ENCODE assay signal across 11 mouse cellular contexts in genomic region chr16:75091931-75092330, GRCm38 (mm10).
DNase-seq lines count a peak whose midpoint lies in the region; ATAC-seq lines count a peak whose summit lies in the region.
"Had no signal": no experiment of that assay in that cellular context is flagged by ENCODE, and none has a peak within 500 bp of the region (broad histone marks: within the 10 kb centered on the region; RNA-seq: fewer than 3 reads in every experiment).

No protein-coding gene starts in this region.

- H3K27ac ChIP-seq in heart, embryonic 15.5 days, result no peak overlapping the region
- H3K27ac ChIP-seq in neural tube, embryonic 11.5 days (ENCODE audit: low read depth, low read length), result no peak overlapping the region
- H3K27ac ChIP-seq in hindbrain, embryonic 15.5 days (replicated peaks), result peak overlapping the region; percentile 35; the same call in 1 of the 2 replicates
- H3K27ac ChIP-seq in neural tube, embryonic 14.5 days (ENCODE audit: low read depth, low read length), result 0 out of 2 replicates have a peak overlapping the region, but pooled peaks have one; percentile 10

- H3K4me3 ChIP-seq in heart, embryonic 15.5 days, result peak overlapping the region; percentile 35; the same call in 1 of the 2 replicates
- no peak overlapping the region for H3K4me3 ChIP-seq in neural tube, embryonic 11.5 days (ENCODE audit: low read depth, low read length)
- H3K4me3 ChIP-seq in hindbrain, embryonic 15.5 days, result peak overlapping the region; percentile 31
- peak overlapping the region; percentile 29 for H3K4me3 ChIP-seq in neural tube, embryonic 14.5 days (ENCODE audit: low read depth, low read length)

- no peaks in the 10 kb centered on the region for H3K27me3 ChIP-seq in heart, embryonic 15.5 days
- H3K27me3 ChIP-seq in neural tube, embryonic 11.5 days (ENCODE audit: control insufficient read depth, insufficient read depth, low read length), result no peaks in the 10 kb centered on the region
- H3K27me3 ChIP-seq in hindbrain, embryonic 15.5 days, result no peaks in the 10 kb centered on the region
- no peaks in the 10 kb centered on the region for H3K27me3 ChIP-seq in neural tube, embryonic 14.5 days (ENCODE audit: control insufficient read depth, insufficient read depth, low read length)
- H3K27me3 ChIP-seq: CH12.LX had no signal

- DNase-seq in heart, postnatal 4 days, result no peak
- no peak for DNase-seq in neural tube, embryonic 11.5 days (ENCODE audit: low spot score)
- DNase-seq in neural tube, embryonic 10.5 days (ENCODE audit: extremely low spot score, low spot score), result no peak
- no peak for DNase-seq in adrenal gland, postnatal 4 days (ENCODE audit: low spot score in 2 of 2)
- DNase-seq in urinary bladder, postnatal 4 days (ENCODE audit: low spot score in 2 of 2), result no peak
- DNase-seq: gastrocnemius, postnatal 10 days; thymus, adult 18-20 months had no signal

- no peaks in the 10 kb centered on the region for H3K9me3 ChIP-seq in heart, embryonic 15.5 days (replicated peaks)
- H3K9me3 ChIP-seq in neural tube, embryonic 11.5 days (ENCODE audit: control insufficient read depth, low read length), result no peaks in the 10 kb centered on the region
- no peaks in the 10 kb centered on the region for H3K9me3 ChIP-seq in hindbrain, embryonic 15.5 days
- H3K9me3 ChIP-seq in neural tube, embryonic 14.5 days (ENCODE audit: control insufficient read depth, low read length), result no peaks in the 10 kb centered on the region

- no peaks in the 10 kb centered on the region for H3K36me3 ChIP-seq in heart, embryonic 15.5 days
- H3K36me3 ChIP-seq in neural tube, embryonic 11.5 days (ENCODE audit: control insufficient read depth, insufficient read depth, low read length), result no peaks in the 10 kb centered on the region
- H3K36me3 ChIP-seq in hindbrain, embryonic 15.5 days, result no peaks in the 10 kb centered on the region
- no peaks in the 10 kb centered on the region for H3K36me3 ChIP-seq in neural tube, embryonic 14.5 days (ENCODE audit: control insufficient read depth, insufficient read depth, low read length)

- H3K9ac ChIP-seq in heart, embryonic 15.5 days, result no peak overlapping the region
- no peak overlapping the region for H3K9ac ChIP-seq in neural tube, embryonic 11.5 days (ENCODE audit: low read length)
- H3K9ac ChIP-seq in hindbrain, embryonic 15.5 days, result 0 out of 2 replicates have a peak overlapping the region, but pooled peaks have one; percentile 17
- H3K9ac ChIP-seq in neural tube, embryonic 14.5 days (replicated peaks; ENCODE audit: low read depth, low read length), result peak overlapping the region; percentile 28; the same call in 1 of the 2 replicates

- no peaks in the 10 kb centered on the region; the same call in 1 of the 2 replicates for H3K4me1 ChIP-seq in heart, embryonic 15.5 days (replicated peaks)
- no peaks in the 10 kb centered on the region for H3K4me1 ChIP-seq in neural tube, embryonic 11.5 days (ENCODE audit: control insufficient read depth, insufficient read depth, low read length)
- H3K4me1 ChIP-seq in hindbrain, embryonic 15.5 days (replicated peaks), result peaks cover 15% of the 10 kb centered on the region; the same call in 1 of the 2 replicates
- peaks cover 2% of the 10 kb centered on the region; the same call in 1 of the 2 replicates for H3K4me1 ChIP-seq in neural tube, embryonic 14.5 days (ENCODE audit: control insufficient read depth, insufficient read depth, low read length)

- H3K4me2 ChIP-seq in heart, embryonic 15.5 days, result peak overlapping the region; percentile 45
- peak overlapping the region; percentile 35; the same call in 1 of the 2 replicates for H3K4me2 ChIP-seq in neural tube, embryonic 11.5 days (ENCODE audit: low read depth)
- H3K4me2 ChIP-seq in hindbrain, embryonic 15.5 days, result peak overlapping the region; percentile 56
- peak overlapping the region; percentile 56 for H3K4me2 ChIP-seq in neural tube, embryonic 14.5 days (ENCODE audit: low read depth, low read length)

- no peak for ATAC-seq in heart, embryonic 15.5 days (replicated peaks; ENCODE audit: insufficient number of reproducible peaks, insufficient read depth, low FRiP score, low read depth)
- ATAC-seq in neural tube, embryonic 11.5 days (ENCODE audit: insufficient read depth, low FRiP score, low TSS enrichment), result no peak
- no peak for ATAC-seq in hindbrain, embryonic 15.5 days (ENCODE audit: low FRiP score, low read depth)
- ATAC-seq in neural tube, embryonic 14.5 days (ENCODE audit: low read depth), result no peak

- 44% methylated on average over 2 of the region's 2 CpGs for WGBS in heart, embryonic 15.5 days
- 43% methylated on average over 2 of the region's 2 CpGs for WGBS in neural tube, embryonic 11.5 days
- WGBS in hindbrain, embryonic 15.5 days, result 47% methylated on average over 2 of the region's 2 CpGs
- 34% methylated on average over 2 of the region's 2 CpGs for WGBS in neural tube, embryonic 14.5 days

Comparison
In these comparisons a context has a peak if more than half of its experiments do, and no peak if none do; other contexts are left out.
1. H3K27ac ChIP-seq: peak in hindbrain, embryonic 15.5 days (single experiment) and neural tube, embryonic 14.5 days (single experiment); none in heart, embryonic 15.5 days (single experiment) and neural tube, embryonic 11.5 days (single experiment).
2. H3K9ac ChIP-seq: peak in hindbrain, embryonic 15.5 days (single experiment) and neural tube, embryonic 14.5 days (single experiment); none in heart, embryonic 15.5 days (single experiment) and neural tube, embryonic 11.5 days (single experiment).
3. Peak in every context shown above with its lines, with median percentiles within 50 percentile points of each other: H3K4me2 ChIP-seq.